Mouse (Mus musculus) left cerebral cortex, adult 9 months (tissue): ENCODE results near the gene Ifnl3.

Experiments used
- DNase-seq, 2 experiments: peaks; one replicate each; pipeline ENCODE4 v3.0.0; 2022; ENCODE audit warnings: low spot score in 2 of 2

Ifnl3 gene

GRCm38 (mm10) chr7:28546649-28547048 lies 24.0 kb downstream of the Ifnl3 start:
- no peak for DNase-seq

DNA sequence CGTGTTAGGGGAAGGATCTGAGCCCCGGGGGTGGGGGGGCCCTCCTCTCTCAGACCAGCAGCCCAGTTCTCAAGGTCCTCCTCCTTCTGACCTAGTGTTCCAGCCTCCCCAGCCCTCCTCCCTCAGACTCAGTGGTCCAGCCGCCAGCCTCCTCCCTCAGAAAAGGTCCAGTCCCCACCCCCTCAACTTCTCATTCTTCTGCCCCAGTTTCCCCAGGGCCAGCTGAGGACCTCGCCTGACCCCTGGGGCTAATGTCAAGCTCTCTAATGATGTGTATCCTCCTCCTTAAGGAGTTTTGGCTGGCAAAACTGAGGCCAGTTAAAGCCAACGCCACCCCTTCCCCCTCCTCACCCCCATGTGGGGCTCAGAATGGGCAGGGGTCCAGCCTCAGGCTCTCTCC lies 24.5 kb downstream of the Ifnl3 start, which contains the start of gene Nccrp1:
Gene Nccrp1, minus strand, starts transcription at position 101 of the 400 bp plus-strand sequence.
- no peak for DNase-seq

- no peak for DNase-seq
Observed at GRCm38 (mm10) chr7:28547628-28548027, 25.0 kb downstream of the Ifnl3 start.

- no peak for DNase-seq
Observed at GRCm38 (mm10) chr7:28553076-28553475, 30.4 kb downstream of the Ifnl3 start.

GRCm38 (mm10) chr7:28555939-28556535 lies 33.4 kb downstream of the Ifnl3 start:
- no peak for DNase-seq

DNA sequence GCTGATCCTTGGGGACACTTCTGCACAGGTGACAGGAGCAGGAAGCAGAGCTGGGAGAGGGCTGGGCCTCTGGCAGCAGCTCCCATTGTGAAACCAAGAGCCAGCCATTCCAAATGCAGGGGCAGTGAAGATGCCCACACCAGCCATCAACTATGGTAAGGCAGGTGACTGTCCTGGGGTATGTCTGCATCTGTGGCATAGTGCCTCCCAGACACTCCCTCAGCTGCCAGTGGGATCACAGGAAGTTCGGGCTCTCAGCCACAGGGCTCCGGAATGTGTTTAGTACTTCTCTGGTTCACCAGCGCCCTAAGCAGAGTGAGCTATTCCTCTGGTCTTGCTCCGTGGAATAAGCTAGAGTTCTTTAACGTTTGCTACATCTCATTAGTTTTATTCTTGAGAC lies 34.4 kb downstream of the Ifnl3 start:
- DNase-seq: no peak

DNA sequence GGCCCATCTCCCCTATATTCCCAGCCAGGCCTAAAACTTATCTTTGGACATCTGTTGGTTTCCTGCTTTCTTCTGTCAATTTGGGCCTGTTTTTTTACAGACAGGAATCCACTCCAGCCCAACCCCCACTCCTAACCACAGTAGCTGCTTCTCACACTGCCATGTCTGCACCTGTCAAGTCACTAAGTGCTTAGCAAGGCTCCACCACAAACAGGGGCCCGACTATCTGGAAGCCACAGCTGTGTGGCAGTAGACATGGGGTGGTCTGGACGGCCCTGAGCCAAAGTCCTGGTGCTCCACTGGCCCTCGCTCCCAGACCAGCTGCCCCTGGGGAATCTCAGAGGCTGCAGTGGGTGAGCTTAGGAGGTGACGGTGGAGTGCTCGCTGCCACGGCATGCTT lies 35.1 kb downstream of the Ifnl3 start:
- DNase-seq: no peak

DNA sequence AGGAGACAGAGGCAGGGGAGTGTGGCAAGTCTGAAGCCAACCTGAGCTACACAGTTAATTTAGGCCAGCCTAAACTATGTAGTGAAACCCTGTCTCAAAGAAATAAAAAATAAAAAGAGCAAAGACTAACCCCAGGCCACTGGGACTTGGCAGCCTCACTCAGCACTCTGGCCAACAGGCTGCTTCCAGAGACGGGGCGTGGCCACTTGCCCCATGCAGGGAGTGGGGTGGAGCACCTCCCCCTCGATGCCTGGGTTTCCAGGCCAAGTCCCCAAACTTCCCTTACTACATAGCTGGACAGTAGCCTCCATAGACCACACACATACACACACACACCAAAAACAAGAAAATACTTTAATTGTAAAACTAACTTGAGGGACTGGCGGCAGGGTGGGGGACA lies 35.9 kb downstream of the Ifnl3 start:
- no peak for DNase-seq

GRCm38 (mm10) chr7:28560856-28561255 lies 38.2 kb downstream of the Ifnl3 start:
- DNase-seq: no peak

DNA sequence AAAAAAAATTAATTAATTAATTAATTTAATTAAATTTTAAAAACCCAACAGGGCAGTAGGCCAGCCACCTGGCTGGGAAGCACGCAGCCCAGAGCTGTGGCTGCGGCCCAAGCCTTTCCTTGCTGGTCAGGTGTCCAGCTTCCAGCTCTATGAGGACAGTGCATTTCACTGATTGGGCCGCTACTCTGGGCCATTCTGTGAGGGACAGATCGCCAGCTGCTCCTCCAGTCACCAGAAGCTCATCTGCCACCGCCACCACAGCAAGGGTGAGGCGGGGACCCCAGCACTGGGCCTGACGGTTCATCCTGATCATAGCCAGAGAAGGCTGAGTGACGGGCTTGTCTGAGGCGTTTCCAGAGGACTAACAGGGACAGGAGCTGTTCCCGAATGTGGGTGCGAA lies 39.3 kb downstream of the Ifnl3 start:
- DNase-seq: no peak

DNA sequence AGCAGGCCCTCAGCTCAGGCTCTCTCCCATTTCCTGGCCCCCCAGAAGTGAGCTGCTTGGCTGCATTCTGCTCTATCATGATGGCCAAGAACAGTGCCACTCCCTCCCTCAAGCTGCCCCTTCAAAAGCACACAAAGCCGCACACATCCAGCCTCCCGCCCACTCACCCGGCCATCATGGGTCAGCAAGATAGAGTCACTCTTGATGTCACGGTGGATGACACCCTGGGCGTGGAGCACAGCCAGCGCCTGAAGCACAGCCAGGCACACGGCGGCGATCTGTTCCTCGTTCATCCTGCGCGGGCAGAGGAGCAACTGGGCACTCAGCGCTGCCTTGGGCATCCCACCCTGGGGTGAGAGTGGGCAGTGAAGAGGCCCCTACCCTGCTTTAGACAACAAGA lies 39.7 kb downstream of the Ifnl3 start:
- DNase-seq: no peak

DNA sequence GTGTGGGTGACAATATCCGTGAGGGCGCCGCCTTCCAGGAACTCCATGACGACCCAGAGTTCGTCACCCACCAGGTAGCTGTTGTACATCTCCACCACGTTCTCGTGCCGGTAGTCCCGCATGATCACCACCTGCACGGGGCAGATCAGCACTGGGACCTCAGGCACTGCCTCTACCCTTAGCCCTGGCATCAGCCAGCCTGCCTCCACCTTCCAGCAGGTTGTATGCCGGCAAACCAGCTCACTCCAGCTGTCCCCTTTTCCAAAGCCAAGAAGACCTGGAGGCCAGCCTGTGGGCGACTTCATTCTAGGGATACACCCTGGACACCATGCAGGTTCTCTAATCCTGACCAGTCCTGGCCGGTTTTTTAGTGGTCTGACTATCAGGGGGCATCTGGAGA lies 40.3 kb downstream of the Ifnl3 start:
- no peak for DNase-seq

- DNase-seq: no peak
Observed at GRCm38 (mm10) chr7:28565407-28565806, 42.8 kb downstream of the Ifnl3 start.

GRCm38 (mm10) chr7:28567539-28567938 lies 44.9 kb downstream of the Ifnl3 start:
- DNase-seq: no peak

DNA sequence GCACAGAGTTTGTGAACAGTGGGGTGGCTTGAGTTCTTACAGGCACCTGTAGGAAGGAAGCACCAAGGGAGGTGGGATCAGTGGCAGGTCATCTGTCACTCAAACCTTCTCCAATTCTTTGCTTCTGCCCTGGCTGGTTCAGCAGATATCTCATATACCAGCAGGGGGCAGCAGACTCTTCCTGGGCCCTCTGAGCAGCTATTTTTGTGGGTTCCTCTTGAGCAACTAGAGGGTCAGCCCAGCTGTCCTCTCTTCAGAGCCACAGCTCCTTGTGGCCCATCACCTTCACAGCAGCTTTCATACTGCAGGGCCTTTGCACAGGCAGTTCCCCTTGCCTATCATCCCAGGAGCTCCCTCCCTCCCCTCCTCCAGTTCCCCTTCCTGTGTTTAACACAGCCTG lies 45.6 kb downstream of the Ifnl3 start:
- peak in 1 of 2 experiments; percentile 70 for DNase-seq

DNA sequence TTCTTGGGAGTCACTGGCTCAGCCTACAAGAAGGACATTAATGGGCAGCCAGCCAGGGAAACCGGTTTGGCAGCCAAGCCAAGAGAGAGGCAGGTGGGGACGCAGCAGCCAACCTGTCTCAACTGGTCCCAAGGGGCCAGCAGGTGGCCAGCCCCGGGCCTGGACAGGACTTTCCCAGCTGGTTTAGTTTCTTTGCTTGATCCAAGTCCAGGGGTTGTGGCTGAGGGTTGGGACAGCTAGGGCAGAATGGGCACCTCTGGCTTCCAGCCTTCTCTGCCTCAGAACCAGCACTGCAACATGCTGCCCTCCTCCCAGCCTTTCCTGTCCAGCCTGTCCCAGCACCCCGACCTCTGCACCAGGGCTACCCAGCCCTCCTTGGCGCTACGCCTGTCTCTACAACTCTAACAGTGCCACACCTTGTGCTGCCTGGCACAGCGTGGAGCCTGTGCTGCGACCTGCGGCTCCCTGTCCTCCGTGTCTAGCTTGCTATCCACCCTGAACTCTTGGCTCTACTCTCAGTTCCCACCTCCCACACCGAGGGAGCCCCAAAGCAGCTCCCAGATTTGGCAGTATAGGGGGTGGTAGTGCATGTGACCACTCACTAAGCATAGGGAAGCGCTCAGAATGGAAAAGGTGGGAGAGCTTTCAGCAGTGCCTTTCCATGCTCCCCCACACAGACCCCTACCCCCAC lies 47.8 kb downstream of the Ifnl3 start:
- DNase-seq: no peak

DNA sequence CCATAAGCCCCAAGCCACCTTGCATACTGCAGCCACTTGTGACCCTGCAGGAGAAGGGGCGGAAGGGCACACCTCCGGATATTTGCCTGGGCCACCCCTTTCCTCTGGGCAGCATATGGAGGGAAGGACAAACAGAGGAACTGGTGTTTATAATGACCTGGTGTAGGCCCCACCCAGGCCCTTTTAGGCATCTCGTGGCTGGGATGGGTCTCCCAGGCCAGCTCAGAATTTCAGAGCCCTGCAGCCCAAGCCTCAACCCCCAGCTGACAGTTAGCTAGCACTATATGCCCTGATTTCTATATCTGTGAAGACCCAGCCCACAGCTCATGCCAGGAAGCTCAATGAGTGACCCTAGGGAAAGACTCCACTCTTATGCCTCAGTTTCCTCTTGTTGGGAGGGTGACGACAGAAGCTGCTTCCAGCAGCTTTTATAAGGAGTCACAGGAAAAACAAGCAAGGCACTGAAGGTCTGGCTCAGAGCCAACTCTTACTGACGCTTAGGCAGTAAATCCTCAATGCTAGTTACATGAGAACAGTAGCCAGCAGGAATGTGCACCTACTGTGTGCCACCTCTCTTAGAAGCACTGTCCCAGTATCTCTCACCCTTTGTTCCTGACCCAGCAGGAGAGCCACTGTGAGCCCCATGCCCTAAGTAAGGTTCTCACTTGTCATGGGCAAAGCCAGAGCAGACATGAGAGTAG lies 48.5 kb downstream of the Ifnl3 start:
- DNase-seq: no peak

DNA sequence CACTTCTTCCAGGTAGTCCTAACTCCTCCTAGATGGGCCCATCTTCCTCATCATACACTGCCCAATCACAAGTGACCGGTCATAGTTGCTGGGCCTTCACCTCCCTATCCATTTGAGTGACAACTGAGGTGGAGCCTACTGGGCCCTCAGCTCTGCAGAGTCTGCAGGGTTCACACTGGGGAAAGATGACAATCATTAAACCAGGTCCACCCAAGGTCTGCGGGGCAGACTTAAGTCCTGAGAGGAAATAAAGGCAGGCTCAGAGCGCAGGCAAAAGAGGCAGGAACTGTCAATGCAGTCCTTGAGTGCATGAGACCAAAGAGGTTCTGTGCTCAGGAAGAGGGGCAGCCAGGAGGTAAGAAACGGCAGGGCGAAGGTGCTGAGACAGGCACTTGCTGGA lies 50.1 kb downstream of the Ifnl3 start:
- DNase-seq: no peak

DNA sequence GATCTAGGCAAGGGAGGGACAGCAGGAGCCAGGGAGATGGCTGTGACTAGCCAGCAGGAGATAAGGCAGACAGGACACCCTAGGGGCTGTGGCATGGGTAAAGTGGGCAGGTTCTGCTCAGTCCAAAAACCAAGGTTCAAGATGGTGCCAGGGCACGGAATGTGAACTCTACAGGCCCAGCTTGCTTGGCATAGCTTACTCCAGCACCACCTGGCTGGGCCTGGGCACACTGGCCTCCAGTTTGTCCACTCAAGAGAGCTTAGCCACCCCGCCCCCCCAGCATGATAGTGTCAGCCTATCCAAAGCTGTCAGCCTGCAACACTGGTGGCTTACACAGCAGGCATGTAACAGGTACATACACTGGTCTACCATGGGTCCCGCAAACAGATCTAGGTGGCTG lies 50.6 kb downstream of the Ifnl3 start:
- DNase-seq: no peak
